Mouse (Mus musculus): ENCODE measurements around the gene Gm16181. TPM values are rescaled to one million over a fixed set of nuclear protein-coding genes. Genes with fewer than 3 reads are reported as not detected.

Gm16181 gene
- polyA plus RNA-seq, 1 experiment, result not detected

DNA sequence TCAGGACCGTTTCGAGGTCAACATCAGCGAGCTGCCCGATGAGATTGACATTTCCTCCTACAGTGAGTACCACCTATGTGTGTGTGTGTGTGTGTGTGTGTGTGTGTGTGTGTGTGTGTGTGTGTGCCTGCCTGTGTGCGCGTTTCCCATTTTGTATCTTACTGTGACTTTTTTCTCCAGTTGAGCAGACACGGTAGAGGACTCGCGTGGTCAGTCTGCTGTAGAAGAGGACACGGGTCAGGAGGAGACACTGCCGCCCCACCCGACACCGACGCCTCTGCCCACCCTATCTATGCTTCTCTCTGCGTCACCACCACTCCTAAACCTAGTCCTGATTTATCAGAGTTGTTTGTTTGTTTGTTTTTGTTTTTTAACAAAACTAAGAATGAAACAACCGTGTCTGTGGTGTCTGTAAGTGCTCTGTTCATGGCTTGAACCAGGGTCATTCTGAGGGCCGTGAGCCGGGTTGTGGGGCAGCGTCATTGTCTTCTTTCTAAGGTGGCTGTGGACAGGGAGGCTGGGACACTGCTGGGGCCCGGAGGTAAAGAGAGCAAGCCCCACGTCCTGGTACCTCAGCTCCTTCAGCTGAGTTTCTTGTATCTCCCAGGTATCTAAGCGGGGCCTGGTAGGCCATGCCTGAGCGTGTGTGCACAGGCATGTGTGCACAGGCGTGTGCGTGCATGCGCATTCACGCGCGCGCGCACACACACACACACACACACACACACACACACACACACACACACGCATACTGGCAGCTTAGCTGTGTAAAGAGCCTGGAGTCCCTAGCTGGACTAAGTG, 32.9 kb downstream of the Gm16181 start:
- no peak for TF ChIP-seq CTCF (IDR thresholded peaks at IDR 0.05; ENCODE audit: borderline replicate concordance, extremely low read depth, insufficient read depth, insufficient read length)
- no peak for TF ChIP-seq POLR2A (IDR thresholded peaks at IDR 0.05; ENCODE audit: borderline replicate concordance, extremely low read depth, insufficient read depth, insufficient read length, poor library complexity, severe bottlenecking)

DNA sequence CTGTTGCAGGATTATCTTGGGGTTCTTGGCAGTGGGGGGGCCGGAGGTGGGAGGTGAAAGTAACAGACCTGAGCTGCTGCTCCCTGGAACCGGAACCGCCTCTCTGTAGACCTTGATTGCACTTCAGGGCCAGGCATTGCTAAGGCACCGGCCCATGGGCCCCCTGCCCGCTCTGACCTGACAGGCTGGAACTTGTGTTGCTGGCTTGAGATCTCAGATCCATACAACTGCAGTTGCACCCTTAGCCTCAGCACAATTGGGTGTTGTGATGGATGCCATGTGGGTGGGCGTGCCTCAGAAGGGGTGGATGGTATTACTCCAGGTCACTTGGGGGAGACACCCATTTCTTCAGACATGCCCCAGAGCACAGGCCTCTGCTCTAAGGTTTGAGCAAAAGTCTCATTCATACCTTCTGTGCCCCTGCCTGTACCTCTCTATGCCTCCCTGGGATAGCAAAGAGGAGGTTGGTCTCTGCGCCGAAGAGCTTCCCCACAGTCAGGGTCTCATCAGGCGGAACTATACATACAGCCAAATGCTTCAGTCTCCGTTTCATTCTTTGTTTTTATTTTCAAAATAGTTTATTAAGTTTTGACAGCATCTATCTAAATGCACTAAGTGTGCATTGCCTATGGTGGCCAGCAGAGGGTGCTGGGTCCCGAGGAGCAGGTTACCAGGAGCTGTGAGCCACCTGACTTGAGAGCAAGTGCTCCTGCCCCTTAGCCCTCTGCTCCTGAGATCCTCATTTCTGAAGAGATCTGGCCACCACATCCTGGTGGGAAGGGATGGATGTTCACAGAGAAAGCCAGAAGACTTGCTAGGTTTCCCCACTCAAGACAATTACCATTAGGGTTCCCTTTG, 33.8 kb downstream of the Gm16181 start:
- peak; percentile 54 for DNase-seq (ENCODE audit: low read depth)
- TF ChIP-seq CTCF (IDR thresholded peaks at IDR 0.05; ENCODE audit: borderline replicate concordance, extremely low read depth, insufficient read depth, insufficient read length) (peak; percentile 86), POLR2A (IDR thresholded peaks at IDR 0.05; ENCODE audit: borderline replicate concordance, extremely low read depth, insufficient read depth, insufficient read length, poor library complexity, severe bottlenecking) (no peak)

More for the DNA sequence above, 32.9 kb downstream of the Gm16181 start:
- no peak for DNase-seq (ENCODE audit: low read depth)

DNA sequence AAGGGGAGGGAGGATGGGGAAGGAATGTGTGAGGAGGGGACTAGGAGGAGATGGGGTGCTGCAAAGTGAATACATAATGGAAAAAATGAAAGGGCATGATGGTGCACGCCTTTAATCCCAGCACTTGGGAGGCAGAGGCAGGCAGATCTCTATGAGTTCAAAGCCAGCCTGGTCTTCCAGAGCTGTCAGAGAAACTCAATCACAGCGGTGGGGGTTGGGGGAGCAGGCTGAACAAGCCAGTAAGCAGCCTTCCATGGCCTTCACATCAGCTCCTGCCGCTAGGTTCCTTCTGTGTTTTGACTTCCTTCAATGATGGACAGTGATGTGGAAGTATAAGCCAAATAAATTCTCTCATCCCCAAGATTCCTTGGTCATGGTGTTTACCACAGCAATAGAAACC, 34.7 kb downstream of the Gm16181 start:
- no peak for TF ChIP-seq CTCF (IDR thresholded peaks at IDR 0.05; ENCODE audit: borderline replicate concordance, extremely low read depth, insufficient read depth, insufficient read length)
- TF ChIP-seq POLR2A (IDR thresholded peaks at IDR 0.05; ENCODE audit: borderline replicate concordance, extremely low read depth, insufficient read depth, insufficient read length, poor library complexity, severe bottlenecking), result no peak
- no peak for DNase-seq (ENCODE audit: low read depth)

DNA sequence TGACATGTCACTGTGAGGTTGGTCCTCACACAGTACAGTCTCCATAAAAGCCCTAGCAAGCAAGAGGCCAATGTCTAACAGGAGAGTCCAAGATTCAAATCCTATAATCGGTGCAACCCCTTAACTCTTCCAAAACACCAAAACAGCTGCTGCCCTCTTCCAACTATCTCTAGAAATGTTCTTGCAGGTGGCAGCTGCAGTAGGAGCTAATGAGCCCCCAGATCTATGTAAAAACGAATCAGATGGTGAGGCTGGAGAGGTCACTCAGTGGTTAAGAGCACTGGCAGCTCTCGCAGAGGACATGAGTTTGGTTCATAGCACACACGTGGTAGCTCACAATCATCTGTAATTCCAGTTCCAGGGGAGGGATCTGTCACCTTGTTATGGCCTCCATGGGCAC, 35.1 kb downstream of the Gm16181 start:
- TF ChIP-seq POLR2A (IDR thresholded peaks at IDR 0.05; ENCODE audit: borderline replicate concordance, extremely low read depth, insufficient read depth, insufficient read length, poor library complexity, severe bottlenecking), result no peak
- TF ChIP-seq CTCF (IDR thresholded peaks at IDR 0.05; ENCODE audit: borderline replicate concordance, extremely low read depth, insufficient read depth, insufficient read length), result no peak
- no peak for DNase-seq (ENCODE audit: low read depth)

DNA sequence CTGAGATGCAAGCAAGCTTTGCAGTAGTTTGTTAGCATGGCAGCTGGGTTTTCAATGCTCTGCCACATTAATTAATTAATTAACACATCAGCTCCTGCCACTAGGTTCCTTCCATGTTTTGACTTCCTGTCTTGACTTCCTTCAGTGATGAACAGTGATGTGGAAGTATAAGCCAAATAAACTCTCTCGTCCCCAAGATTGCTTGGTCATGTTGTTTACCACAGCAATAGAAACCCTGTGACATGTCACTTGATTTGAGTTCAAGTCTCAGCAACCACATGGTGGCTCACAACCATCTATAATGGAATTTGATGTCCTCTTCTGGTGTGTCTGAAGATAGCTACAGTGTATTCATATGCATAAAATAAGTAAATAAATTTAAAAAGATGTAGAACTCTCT, 36.7 kb downstream of the Gm16181 start:
- no peak for TF ChIP-seq CTCF (IDR thresholded peaks at IDR 0.05; ENCODE audit: borderline replicate concordance, extremely low read depth, insufficient read depth, insufficient read length)
- TF ChIP-seq POLR2A (IDR thresholded peaks at IDR 0.05; ENCODE audit: borderline replicate concordance, extremely low read depth, insufficient read depth, insufficient read length, poor library complexity, severe bottlenecking), result no peak
- no peak for DNase-seq (ENCODE audit: low read depth)

DNA sequence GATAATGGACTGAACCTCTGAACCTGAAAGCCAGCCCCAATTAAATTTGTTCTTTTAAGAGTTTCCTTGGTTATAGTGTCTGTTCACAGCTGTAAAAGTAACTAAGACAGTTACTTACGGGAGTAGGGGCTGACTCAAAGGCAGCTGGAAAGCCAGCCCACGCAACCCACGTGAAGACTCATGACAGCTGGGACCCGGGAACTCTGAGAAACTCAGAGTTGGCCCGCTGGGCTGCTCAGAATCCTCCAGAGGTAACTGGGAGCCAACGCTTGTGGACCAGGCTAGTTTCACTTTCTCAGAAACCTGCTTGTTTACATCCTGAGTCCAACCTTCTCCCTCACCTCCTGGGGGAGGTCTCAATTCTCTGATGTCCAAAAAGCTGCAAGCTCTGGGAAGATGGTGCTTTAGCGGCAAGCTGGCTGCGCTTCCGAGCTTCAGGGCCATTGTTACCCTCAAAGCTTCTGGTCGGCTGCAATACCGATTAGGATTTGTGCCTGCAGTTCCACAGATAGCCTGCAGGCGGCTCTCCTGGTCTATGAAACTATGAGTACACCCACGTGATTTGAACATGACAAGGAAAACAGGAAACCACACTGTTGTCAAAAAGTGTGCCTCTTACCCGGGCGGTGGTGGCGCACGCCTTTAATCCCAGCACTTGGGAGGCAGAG, 37.3 kb downstream of the Gm16181 start:
- DNase-seq (ENCODE audit: low read depth), result peak; percentile 92
- peak; percentile 86 for TF ChIP-seq CTCF (IDR thresholded peaks at IDR 0.05; ENCODE audit: borderline replicate concordance, extremely low read depth, insufficient read depth, insufficient read length)
- TF ChIP-seq POLR2A (IDR thresholded peaks at IDR 0.05; ENCODE audit: borderline replicate concordance, extremely low read depth, insufficient read depth, insufficient read length, poor library complexity, severe bottlenecking), result no peak

DNA sequence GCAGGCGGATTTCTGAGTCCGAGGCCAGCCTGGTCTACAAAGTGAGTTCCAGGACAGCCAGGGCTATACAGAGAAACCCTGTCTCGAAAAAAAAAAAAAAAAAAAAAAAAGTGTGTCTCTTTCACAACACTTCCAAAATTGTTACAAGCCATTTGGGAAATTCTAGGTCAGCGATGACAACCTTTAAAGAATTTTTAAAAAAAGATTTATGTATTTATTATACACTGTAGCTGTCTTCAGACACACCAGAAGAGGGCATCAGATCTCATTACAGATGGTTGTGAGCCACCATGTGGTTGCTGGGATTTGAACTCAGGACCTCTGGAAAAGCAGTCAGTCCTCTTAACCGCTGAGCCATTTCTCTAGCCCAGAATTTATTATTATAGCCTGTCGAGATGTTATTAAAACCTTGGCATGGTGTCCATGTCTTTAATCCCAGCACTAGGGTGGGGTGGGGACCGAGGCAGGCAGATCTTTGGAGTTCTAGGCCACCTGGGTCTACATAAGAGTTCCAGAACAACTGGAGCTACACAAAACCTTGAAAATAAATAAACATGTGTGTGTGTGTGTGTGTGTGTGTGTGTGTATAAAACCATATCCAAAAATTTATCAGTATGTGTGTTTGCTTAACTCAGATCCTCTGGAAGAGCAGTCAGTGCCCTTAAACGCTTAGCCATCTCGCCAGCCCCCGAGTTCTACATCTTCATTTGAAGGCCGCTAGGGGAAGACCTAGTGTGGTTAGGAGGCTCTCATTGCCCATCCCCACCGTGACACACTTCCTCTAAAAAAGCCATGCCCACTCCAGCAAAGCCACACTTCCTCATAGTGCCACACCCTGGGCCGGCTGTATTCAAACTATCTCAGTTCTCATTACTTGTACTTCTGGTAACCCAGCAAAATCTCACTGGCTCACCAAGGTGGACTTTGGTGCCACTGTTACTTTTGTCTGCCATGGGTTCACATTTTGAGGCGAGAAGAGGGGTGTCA, 38.2 kb downstream of the Gm16181 start:
- no peak for DNase-seq (ENCODE audit: low read depth)
- TF ChIP-seq POLR2A (IDR thresholded peaks at IDR 0.05; ENCODE audit: borderline replicate concordance, extremely low read depth, insufficient read depth, insufficient read length, poor library complexity, severe bottlenecking) (no peak), CTCF (IDR thresholded peaks at IDR 0.05; ENCODE audit: borderline replicate concordance, extremely low read depth, insufficient read depth, insufficient read length) (no peak)

DNA sequence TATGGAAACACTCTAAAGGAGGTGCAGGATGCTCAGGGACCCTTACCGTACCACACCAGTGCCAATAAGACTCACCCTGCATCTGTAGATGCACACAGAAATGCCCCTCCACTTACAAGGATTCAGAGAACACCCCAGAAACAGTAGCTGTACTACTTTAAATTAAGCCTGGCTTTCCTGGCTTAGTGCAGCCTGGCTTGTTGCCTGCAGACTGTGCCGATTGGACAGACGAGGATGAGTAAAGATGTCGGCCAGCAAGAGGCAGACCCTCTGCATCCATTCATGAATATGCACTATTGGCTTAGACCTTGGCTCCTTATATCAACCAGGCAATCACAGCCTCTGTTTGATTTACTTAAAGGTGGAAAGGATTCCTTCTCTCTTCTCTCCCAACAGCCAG, 39.0 kb downstream of the Gm16181 start:
- TF ChIP-seq CTCF (IDR thresholded peaks at IDR 0.05; ENCODE audit: borderline replicate concordance, extremely low read depth, insufficient read depth, insufficient read length), result no peak
- no peak for TF ChIP-seq POLR2A (IDR thresholded peaks at IDR 0.05; ENCODE audit: borderline replicate concordance, extremely low read depth, insufficient read depth, insufficient read length, poor library complexity, severe bottlenecking)
- DNase-seq (ENCODE audit: low read depth), result no peak

DNA sequence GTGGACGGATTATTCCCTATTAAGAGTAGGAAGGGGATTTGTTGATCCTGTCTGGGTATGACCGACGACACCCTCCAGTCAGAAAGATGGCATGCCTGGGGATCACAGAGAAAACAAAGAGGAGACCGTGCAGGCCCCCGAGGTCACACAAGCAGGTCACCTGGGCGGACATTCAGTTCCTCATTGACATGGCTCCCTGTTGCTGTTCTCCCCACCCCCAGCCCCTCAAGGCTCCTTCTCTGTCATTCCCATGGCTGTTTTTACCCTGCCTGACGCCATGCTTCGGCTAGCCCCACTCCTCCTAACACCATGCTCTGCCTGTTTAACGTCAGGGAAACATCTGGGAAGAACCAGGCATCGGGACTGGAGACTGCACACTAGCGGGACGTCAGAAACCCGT, 41.0 kb downstream of the Gm16181 start:
- TF ChIP-seq CTCF (IDR thresholded peaks at IDR 0.05; ENCODE audit: borderline replicate concordance, extremely low read depth, insufficient read depth, insufficient read length) (no peak), POLR2A (IDR thresholded peaks at IDR 0.05; ENCODE audit: borderline replicate concordance, extremely low read depth, insufficient read depth, insufficient read length, poor library complexity, severe bottlenecking) (no peak)
- DNase-seq (ENCODE audit: low read depth), result no peak

Measured in brain, embryonic 14.5 days (tissue).